Mouse (Mus musculus) spleen, adult 2 months (tissue): Measurements from ENCODE around the gene Itprid1. TPM values are rescaled to one million over a fixed set of nuclear protein-coding genes. Genes with fewer than 3 reads are reported as not detected.

Experiments
- DNase-seq, 2 experiments: peaks; one replicate each; pipeline versions ENCODE4 v3.0.0 to v3.0.0-alpha.2; 2012 to 2021; ENCODE audit warnings: low spot score in 2 of 2, low read depth in 1 of 2
- H3K27ac ChIP-seq: fragments of 200-500 bp; 2 replicates; pipeline ENCODE4 v1.5.1; 2012; ENCODE audit warnings: low read length, inconsistent platforms; ENCODE audit not compliant: insufficient read depth
- H3K27me3 ChIP-seq: fragments of 200-500 bp; 2 replicates; pipeline ENCODE4 v1.6.1; 2012; ENCODE audit warnings: mild to moderate bottlenecking, moderate library complexity, low read length, inconsistent platforms; ENCODE audit not compliant: control insufficient read depth, insufficient read depth
- H3K36me3 ChIP-seq: fragments of 200-500 bp; 2 replicates; pipeline ENCODE4 v1.6.1; 2012; ENCODE audit warnings: mild to moderate bottlenecking, low read length, inconsistent platforms; ENCODE audit not compliant: control insufficient read depth, insufficient read depth
- H3K4me1 ChIP-seq: fragments of 200-500 bp; 2 replicates; pipeline ENCODE4 v1.6.1; 2011; ENCODE audit warnings: inconsistent platforms; ENCODE audit not compliant: control insufficient read depth, insufficient read depth, insufficient read length
- H3K4me3 ChIP-seq: fragments of 200-500 bp; 2 replicates; pipeline ENCODE4 v1.5.1; 2011; ENCODE audit warnings: mild to moderate bottlenecking, inconsistent platforms; ENCODE audit not compliant: insufficient read depth, insufficient read length; ENCODE audit errors: extremely low read depth
- CTCF ChIP-seq: fragments of 200-500 bp; IDR thresholded peaks from 2 replicates; pipeline ENCODE4 v1.5.1; 2011; ENCODE audit warnings: mild to moderate bottlenecking, inconsistent platforms; ENCODE audit not compliant: insufficient read depth, insufficient read length, insufficient replicate concordance; ENCODE audit errors: extremely low read depth
- POLR2A ChIP-seq: fragments of 200-500 bp; IDR thresholded peaks from 2 replicates; pipeline ENCODE4 v1.6.1; 2011; ENCODE audit warnings: low read depth, low read length, inconsistent platforms
- WGBS: fragments of 180-500 bp; shearing (Covaris S2); methylation state at CpG from one replicate; pipeline ENCODE4 v1.1.7; 2018; 5-methylcytosine and 5-hydroxymethylcytosine counted together
- polyA plus RNA-seq: library from polyadenylated mRNA; depleted of rRNA; stranded (reverse); fragments of >200 nt; gene quantifications from 2 replicates; pipeline ENCODE4 v1.2.3, GENCODE M21; 2012

Gene Itprid1
- polyA plus RNA-seq, 1 experiment, result not detected

DNA sequence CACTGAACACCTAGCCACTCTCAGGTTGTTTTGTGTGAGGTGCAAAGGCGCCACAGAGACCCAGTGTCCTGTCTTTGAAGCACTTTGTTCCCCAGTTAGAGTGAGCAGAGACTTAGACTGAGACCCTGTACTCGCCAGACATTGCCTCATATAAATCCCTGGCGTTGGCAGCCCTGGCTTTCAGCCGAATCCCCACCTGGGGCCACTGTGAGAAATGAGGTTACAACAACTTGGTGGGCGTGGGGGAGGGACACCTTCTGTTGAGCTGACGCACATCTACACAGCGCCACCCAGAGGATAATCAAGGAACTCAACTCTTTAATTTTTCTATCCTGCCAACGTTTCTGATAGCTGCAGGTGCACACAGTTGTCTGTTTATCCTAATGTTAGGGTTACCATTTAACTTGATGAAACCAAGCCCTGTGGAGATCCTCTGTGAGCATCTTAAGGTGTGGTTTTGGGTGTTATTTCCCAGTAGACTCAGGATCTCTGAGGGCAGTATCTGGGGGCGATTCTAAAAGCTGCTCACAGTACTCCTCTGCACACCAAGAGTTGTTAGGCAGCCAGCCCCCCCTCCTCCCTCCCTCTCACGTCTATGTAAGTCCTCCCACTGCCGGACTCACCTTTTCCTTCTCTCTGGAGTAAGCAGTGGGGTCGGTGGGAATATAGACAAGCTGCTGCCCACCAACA is 32.6 kb upstream of the Itprid1 start:
- H3K4me1 ChIP-seq, result no peaks in the 10 kb centered on the region
- no peak overlapping the region for H3K27ac ChIP-seq
- DNase-seq, result no peak
- TF ChIP-seq CTCF (no peak), POLR2A (no peak)
- no peaks in the 10 kb centered on the region for H3K27me3 ChIP-seq
- no peaks in the 10 kb centered on the region for H3K36me3 ChIP-seq
- H3K4me3 ChIP-seq, result no peak overlapping the region
- 31% methylated on average over 12 of the region's 12 CpGs for WGBS

GRCm38 (mm10) chr6:55804681-55805000 is 32.1 kb upstream of the Itprid1 start:
- 79% methylated on average over 4 of the region's 4 CpGs for WGBS
- no peaks in the 10 kb centered on the region for H3K4me1 ChIP-seq
- no peak overlapping the region for H3K4me3 ChIP-seq
- H3K27me3 ChIP-seq, result no peaks in the 10 kb centered on the region
- no peak overlapping the region for H3K27ac ChIP-seq
- no peaks in the 10 kb centered on the region for H3K36me3 ChIP-seq
- no peak for TF ChIP-seq POLR2A
- TF ChIP-seq CTCF, result no peak
- DNase-seq, result no peak

GRCm38 (mm10) chr6:55805291-55806137 is 31.2 kb upstream of the Itprid1 start:
- Histone ChIP-seq H3K27ac (no peak overlapping the region), H3K4me3 (no peak overlapping the region), H3K36me3 (no peaks in the 10 kb centered on the region), H3K4me1 (no peaks in the 10 kb centered on the region), H3K27me3 (no peaks in the 10 kb centered on the region)
- DNase-seq, result no peak
- TF ChIP-seq POLR2A, result no peak
- WGBS, result 87% methylated on average over 9 of the region's 9 CpGs

DNA sequence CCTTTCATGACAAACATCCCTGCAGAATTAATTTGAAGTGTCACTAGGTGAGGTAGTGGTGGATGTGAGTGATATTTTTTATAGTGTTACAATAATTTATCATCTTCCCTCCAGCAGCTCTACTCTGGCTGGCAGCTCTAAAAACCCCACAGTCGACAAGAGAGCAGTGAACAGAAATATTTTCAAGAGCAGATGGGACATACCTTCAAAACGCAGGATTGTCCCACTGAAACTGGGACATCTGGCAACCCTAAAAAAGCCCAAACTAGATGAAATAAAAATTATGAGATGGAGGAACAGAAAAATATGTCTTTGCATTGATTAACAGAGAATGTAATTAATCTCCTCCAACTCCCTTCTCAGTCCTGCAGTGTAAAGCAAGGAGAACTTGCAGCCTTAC is 30.2 kb upstream of the Itprid1 start:
- H3K4me3 ChIP-seq, result no peak overlapping the region
- TF ChIP-seq CTCF, result no peak
- no peak for TF ChIP-seq POLR2A
- no peaks in the 10 kb centered on the region for H3K36me3 ChIP-seq
- H3K27me3 ChIP-seq, result no peaks in the 10 kb centered on the region
- H3K27ac ChIP-seq, result no peak overlapping the region
- DNase-seq, result no peak
- 81% methylated on average over 2 of the region's 2 CpGs for WGBS
- no peaks in the 10 kb centered on the region for H3K4me1 ChIP-seq

- DNase-seq, result no peak
- no peak overlapping the region for H3K4me3 ChIP-seq
- no peaks in the 10 kb centered on the region for H3K4me1 ChIP-seq
- no peak for TF ChIP-seq POLR2A
- TF ChIP-seq CTCF, result no peak
- 72% methylated on average over 3 of the region's 3 CpGs for WGBS
- H3K27ac ChIP-seq, result no peak overlapping the region
- no peaks in the 10 kb centered on the region for H3K27me3 ChIP-seq
- H3K36me3 ChIP-seq, result no peaks in the 10 kb centered on the region
Observed at GRCm38 (mm10) chr6:55808692-55809091, 28.0 kb upstream of the Itprid1 start.

GRCm38 (mm10) chr6:55811153-55811552 is 25.5 kb upstream of the Itprid1 start:
- no peaks in the 10 kb centered on the region for H3K36me3 ChIP-seq
- no peaks in the 10 kb centered on the region for H3K4me1 ChIP-seq
- WGBS, result 30% methylated on average over 8 of the region's 8 CpGs
- H3K4me3 ChIP-seq, result no peak overlapping the region
- H3K27ac ChIP-seq, result no peak overlapping the region
- TF ChIP-seq POLR2A (no peak), CTCF (no peak)
- no peaks in the 10 kb centered on the region for H3K27me3 ChIP-seq
- DNase-seq, result no peak

GRCm38 (mm10) chr6:55812353-55812752 is 24.3 kb upstream of the Itprid1 start:
- no peak overlapping the region for H3K4me3 ChIP-seq
- H3K4me1 ChIP-seq, result no peaks in the 10 kb centered on the region
- WGBS, result 62% methylated on average over 1 of the region's 1 CpGs
- no peaks in the 10 kb centered on the region for H3K27me3 ChIP-seq
- H3K27ac ChIP-seq, result no peak overlapping the region
- no peaks in the 10 kb centered on the region for H3K36me3 ChIP-seq
- TF ChIP-seq POLR2A (no peak), CTCF (no peak)
- no peak for DNase-seq
